Mouse (Mus musculus): ENCODE measurements around the gene Nr6a1.

Nr6a1 gene

DNA sequence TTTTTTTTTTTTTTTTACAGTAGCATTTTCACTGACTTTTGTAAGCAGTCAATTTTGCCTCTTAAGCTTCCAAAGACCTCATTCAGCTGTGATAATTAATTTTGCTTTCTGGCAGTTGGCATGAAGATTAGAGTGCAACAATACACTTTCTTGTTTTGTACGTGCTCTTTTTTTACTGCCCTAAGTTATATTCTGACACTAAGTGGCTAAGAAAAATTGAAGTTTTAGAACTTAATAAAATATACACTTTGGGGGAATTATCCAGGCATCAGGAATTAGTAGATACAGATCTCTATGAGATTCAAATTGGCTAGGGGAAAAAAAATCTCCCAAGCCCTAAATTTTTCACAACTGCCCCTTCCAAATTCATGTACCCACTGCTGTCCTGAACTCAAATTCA is 144.8 kb downstream of the Nr6a1 start:
- in situ Hi-C loops (cut with MboI), result no loop called here

DNA sequence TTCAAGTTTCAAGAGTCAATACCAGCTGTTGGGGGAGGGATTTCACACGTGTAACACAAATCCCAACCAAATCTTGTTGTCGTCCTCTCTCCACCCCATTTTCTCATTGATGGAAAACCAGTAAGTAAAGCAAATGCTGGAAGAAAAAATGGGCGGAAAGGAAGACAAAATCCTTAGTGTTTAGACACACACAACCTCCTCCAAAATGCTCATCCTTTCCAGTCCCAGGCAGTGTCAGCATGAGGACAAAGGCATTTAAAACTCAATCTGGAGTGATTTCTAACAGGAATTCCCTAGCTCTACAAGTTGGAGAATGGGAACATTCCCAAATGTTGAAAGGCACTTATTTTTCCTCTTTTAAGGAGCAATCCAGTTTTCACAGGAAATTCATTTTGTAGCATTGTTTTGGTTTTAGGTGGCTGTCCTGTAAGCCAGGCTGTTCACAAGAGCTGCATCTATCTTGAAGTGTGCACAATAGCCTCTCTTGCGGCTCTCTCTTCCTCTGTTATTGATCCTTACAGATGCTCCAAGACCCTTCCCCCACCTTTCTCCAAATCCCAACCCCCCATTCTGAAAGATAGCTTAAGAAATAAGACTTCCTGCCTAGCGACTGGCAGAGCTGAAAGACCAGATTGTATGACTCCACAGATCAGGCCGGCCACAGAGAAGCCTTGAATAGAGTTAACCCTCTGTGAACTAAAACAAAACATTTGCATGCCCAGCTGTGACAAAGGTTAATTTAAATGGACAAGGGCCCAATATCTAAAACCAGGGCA is 145.4 kb downstream of the Nr6a1 start:
- in situ Hi-C loops (cut with MboI), result no loop called here

DNA sequence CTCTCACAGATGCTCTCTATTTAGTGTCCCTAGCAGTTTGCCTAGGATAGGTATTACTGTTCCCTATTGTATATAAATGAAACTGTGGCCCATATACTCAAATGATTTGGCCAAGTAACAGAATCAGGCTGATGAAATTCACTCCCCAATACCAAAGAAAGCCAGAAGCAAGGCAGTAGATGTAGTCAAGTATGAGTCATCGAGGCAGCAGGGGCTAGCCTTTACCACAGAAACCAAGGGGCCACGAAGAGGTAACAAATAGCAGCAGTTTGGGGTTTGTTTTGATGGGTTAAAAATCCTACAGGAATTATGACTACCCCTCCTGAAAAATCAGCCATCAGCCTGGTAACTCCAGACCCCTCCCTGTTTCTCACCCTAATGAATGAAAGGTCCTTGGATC is 147.5 kb downstream of the Nr6a1 start:
- in situ Hi-C loops (cut with MboI), result no loop called here

DNA sequence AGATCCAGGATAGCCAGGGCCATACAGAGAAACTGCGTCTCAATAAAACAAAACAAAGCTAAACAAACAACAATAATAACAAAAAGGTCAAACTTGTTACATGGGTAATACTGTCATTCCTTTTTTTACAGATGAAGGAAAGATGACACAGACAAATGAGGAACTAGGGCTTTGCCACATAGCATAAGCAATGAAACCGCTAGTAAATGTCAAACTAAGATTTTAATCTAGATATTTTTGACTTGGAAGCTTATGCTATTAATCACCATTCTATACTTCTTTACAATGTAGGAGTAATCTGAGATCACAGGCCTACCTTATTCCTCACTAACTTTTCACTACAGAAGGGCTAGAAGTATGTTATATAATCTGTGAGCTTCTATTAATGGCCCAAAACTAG is 150.2 kb downstream of the Nr6a1 start:
- in situ Hi-C loops (cut with MboI), result no loop called here

DNA sequence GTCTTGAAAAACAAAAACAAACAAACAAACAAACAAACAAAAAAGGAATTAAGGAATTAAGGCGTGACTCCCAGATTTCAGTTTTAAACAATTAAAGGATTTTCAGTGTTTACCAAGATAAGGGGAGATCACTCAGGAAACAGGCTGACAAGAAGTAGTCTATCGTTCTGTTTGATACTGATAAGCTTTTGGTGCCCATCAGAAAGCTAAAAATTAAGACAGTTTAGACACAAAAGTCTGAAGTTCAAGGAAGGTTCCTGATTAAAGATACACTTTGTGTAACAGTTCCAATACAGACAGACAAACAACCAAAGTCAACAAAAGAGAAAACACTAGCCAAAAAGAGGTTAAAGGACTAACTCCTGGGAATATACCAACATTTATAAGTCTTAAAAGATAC is 152.6 kb downstream of the Nr6a1 start:
- in situ Hi-C loops (cut with MboI), result no loop called here

DNA sequence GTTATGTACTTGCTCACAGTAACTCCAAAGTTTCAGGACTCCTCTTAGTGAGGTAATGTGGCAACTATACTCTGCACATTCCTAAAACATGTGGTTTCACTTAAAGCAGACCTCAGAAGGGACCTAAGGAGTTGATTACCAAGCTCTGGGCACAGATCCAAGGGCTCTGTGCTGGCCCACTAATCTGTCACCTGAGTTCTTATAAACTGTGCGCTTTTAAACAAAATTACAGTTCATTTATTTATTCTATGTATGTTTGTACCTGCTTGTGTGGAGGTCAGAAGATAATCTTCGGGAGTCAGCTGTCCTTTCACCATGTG is 156.1 kb downstream of the Nr6a1 start:
- in situ Hi-C loops (cut with MboI), result no loop called here

DNA sequence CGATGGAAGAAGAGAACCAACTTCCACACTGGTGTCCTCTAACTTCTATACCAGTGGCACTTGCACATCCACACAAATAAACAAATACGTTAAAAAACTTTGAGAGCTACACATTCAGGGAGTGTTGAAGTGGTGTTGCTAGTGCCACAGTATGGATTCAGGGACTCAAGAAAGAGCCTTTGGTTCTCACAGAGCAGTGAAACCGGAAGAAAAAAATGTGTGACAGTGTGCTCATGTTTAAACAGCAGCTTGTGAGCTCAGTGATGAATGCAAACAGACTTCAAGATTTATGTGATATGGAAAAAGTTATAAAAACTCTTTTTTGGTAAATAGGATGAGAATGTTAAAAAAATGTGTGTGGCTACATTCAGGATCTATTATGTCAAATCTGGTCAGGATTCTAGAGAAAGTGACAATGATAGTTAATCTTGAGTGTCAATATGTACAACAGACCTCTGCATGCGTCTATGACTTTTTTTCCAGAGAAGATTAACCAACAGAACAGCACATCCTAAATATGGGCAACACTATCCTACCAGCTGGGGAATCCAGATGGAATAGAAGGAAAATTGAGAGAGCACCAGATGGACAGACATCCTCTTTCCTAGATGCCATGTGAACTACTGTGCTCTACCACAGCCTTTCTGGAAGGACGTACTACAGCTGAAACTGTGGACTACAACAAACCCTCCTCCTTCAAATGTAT is 156.6 kb downstream of the Nr6a1 start:
- in situ Hi-C loops (cut with MboI), result no loop called here

DNA sequence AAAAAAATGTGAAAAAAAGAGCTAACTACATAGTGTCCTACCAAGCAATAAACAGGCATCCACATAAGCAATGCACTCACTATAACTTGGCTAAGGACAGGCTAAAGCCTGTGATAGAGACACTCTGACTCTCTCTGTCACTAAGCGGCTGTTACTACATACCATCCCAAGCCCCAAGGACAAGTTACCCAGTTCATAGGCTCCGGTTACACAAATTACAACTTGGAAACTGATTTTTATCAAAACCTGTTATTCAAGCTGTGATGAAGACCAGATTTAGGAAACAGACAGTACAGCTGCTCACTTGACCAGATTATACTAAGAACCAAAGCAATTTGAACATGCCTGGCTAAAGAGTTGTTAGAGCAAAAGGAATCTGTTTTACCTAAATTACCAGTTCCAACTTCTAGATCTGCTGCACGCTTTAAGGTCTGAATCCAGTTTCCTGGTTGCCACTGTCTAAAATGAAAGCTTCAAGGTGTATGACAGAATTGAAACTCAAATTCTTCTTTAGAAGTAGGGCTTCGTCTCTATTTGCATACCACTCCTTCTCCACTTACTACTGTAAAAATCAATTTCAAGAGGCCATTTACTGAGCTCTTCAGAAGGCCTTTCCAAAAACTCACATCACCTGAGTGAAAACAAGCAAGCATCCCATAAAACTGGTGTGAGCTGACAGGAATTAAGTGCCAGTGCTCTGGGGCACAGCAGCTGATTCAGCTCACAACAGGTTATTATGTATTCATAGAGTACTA is 160.1 kb downstream of the Nr6a1 start:
- in situ Hi-C loops (cut with MboI), result no loop called here

DNA sequence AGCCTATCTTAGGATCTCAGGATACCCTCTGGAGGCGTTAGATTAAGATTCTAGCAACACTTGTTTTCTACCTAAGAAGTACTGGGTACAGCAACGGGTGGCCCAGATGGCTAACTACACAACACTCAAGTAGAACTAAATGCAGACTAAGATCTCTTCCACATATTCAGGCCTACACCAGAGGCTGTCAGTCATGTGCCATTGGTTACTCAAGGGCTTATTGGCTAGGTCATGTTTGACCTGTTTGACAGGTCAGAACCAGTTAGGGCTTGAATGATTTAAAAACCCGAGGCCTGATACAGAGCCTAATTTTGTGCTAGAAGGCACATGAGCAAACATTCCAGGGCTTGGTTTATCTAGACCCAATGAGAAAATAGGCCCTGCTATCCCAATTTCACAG is 187.6 kb downstream of the Nr6a1 start:
- in situ Hi-C loops (cut with MboI), result no loop called here

DNA sequence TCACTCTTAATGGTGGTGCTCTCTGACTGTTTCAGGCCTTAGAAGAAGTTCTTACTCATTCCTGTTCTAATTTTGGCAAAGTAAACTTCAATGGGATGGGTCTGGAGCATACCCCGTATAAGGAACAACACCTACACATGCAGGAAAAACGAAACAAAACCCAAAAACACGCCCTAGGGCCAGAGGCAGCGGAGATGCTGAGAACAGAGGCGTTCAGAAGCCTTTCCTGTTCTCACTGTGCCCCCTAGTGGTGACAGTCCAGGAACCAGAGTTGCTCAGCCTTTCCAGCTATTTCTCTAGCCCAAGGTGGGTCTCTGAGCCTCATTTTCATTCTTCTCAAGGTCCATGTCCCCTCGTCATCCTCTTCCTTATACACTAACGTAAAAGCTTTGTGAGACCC is 188.1 kb downstream of the Nr6a1 start:
- in situ Hi-C loops (cut with MboI), result no loop called here

DNA sequence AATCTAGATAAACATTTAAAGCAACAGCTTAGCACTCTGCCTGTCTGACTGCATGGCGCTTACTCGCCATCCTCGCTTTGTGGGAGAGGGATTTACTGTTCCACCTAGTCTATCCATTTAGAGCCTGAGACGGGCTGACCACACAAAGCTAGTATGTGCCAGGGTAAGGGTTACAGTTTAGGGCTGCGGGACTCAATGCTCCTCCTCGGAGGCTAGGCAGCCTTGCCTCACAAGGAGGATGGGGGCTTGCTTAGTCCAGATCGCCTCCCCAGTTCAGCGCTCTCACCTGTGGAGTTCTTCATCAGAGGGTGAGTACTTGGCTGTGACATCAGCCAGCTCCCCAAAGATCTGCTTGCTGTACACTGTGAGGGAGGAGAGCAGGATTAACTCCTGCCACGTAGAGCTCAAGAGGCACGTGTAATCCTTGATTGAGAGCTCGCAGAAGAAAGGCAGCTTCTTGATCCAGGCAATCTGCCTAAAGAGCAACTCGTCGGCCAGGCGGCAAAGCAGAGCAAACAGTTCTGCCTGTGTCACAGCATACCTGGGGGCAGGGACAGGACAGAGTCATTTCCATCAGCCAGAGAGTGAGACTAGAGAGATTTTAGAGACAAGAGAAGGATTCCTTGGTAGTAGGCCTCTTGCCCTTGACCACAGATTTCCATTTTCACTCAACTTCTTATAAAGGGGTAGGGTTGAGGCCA is 188.7 kb downstream of the Nr6a1 start:
- in situ Hi-C loops (cut with MboI), result no loop called here

DNA sequence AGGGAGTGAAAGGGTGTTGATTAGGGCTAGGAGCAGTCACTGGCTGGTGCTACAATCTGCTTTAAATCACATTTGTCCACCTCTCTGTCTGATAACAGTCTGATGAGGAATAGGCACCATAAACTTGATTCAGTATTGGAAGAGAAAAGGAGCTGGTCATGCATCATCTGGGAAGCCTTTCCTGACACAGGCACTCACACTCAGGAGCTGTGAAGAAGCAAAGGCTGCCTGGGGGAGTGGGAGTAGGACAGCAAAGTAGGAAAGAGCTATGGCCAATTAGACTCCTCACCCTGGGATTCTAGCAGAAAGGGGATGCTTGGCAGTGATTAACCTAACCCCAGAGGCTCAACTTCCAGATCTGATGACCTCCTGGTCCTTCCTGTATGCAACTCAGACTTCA is 191.7 kb downstream of the Nr6a1 start:
- in situ Hi-C loops (cut with MboI), result no loop called here

DNA sequence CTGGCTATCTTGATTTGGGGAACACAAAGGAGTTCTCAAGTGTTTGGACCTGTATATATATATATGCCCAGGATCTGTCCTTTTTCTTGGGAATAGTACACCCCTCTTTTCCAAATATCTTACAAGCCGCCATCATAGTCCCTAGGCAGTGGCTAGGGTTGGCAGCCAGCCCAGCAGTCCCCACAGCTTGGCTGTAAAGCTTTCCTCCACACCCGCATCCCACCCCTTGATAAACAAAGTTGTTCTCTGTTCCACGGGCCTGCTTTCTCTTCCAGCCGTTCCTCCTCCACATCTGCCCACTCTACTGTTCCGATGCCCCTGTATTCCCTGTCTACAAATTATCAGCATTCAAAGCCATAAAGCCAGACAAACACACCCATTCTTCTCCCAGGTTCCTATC is 192.8 kb downstream of the Nr6a1 start:
- in situ Hi-C loops (cut with MboI), result no loop called here

DNA sequence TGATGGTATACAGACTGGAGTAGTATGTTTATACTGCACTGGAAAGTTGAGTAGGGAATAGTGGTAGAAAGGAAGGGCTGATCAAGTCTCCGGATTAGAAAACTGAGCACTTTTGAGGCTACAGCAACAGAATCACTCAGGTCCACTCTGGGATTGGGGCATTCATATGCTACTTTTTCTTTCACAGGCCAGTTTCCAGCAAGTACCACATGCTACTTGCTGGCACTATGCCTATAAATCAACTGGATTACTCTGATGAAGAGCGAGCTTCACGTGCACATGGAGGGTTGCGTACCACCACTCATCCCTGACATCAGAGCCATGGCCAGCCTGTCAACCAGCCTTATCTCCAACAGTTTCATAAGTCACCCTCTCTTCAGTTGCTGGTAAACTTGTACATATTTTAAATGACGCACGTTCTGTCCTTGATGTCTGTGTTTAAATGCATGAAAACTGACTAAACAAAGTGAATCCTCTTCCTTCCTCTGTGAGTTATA is 197.1 kb downstream of the Nr6a1 start:
- in situ Hi-C loops (cut with MboI), result no loop called here

DNA sequence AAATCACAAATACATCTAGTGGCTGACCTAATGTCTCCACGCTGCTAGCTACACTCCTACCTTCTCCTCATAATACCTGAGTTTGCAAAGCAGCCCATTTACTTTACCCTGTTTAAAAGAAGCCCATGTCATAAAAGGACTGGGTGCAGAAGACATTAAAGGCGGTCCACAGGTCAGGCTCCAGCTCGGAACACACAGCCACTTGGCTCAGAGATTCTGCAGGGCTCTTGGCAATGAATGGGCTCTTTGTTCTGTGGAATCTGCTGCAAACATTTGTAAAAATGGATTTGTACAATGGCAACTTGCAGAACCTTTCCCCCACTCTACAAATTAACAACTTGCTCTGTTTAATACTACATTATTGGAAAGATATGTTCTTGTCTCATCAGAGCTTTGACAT is 202.1 kb downstream of the Nr6a1 start:
- in situ Hi-C loops (cut with MboI), result no loop called here

DNA sequence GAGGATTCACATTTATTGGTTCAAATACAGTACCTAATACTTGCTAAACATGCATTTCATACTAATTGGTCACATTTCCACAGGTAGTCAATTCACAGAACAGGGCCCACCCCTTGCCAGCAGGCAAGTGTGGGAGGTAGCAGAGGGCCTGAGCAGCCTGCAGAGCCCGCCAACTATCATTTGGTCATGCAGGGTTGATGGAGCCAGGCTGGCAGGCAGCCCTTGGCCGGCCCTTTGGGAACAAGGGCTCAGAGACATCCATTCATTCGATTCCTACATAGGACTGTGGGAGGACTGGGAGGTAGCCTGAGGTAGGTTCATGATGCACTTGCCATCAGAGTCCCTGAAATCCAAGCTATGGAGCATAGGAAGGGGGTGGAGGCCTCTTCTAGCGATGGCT is 204.1 kb downstream of the Nr6a1 start:
- in situ Hi-C loops (cut with MboI), result no loop called here

DNA sequence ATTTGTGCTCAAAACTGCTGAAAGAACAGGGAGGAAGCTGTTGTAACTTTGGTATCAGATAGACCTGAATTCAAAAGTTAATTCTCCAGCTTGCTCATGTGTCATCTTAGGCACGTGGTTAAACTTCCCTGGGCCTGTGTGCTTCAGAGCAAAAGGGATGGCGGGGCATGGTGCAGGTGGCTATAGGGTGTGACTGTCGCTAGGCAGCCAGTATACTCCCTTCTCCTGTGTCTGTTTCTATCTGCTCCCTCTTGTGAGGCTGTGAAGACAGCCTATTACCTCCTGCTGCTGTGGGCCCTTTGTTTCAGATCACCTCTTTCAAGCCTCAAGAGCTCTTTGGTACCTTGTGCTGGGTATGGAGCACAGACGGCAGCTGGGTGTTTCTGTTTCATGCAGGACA is 205.4 kb downstream of the Nr6a1 start:
- in situ Hi-C loops (cut with MboI), result no loop called here

DNA sequence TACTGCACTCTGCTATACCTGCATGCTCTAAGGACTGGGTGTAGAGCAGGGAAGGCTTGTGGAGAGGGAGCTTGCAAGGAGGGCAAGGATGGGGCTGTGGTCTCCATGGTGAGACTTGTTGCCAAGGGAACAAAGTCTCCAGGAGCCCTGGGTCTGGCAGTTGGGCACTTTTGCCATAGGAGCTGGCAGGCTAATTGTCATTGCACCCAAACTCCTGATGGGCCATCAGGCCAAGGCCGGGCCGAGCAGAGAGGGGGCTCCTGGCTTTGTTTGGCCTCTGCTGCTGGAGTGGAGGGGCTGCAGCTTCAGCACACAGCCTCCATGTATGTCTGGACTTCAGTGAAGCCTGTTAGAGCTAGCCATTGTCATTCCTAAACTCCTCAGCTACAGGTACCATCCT is 206.8 kb downstream of the Nr6a1 start:
- in situ Hi-C loops (cut with MboI), result no loop called here

DNA sequence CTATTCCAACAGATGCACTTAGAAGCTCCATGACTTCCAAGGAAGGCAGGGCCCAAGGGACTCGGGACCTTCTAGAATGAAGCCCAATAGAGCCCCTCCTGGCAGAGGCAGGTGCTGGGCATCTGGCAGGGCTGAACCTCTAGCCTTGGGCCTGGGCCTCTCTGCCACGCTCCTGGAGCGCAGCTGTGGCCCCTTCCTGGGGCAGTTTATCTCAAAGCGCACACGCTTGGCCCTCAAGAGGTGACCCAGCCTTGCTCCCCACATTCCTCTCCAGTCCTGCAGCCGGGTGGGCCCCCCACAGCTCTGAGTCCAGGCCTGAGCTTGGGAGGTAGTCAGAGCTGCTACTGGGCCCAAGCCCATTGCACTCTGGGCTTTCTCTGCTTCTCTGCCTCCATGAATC is 208.1 kb downstream of the Nr6a1 start:
- in situ Hi-C loops (cut with MboI), result no loop called here

DNA sequence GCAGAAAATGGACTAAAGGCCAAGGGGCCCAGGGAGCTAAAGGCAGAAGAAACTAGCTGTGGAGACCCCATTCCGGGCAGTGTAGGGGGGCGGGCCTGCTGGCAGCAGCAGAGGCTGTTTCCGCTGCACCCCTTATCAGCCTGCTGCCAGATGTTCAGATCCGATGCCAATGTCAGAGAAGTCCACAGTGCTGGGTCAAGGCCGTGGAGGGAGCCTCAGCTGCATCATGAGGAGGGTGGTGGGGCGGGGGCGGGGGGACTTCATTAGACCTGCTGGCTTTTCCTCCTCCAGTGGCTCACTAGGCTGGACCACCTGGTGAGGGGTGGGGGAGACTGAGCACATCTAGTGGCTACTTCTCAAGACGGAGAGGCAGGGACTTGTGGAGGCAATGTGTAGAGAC is 208.8 kb downstream of the Nr6a1 start:
- in situ Hi-C loops (cut with MboI), result no loop called here

DNA sequence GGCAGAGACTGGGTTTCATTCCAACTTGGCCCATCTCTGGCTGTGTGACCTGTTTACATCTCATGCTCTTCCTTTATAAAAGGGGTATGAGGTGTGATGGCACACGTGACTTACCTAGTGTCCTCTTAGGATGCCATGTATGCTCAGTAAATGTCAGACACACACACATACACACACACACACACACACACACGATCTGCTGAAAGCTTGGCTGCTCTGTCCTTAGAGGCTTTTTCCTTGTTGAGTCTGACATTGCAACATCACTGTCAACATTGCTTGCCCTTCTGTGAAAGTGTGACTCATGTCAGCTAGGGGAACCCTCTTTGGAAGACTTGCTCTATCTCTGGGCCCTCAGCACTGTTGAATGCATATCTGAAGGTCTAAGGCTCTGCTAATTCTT is 210.1 kb downstream of the Nr6a1 start:
- in situ Hi-C loops (cut with MboI), result no loop called here

DNA sequence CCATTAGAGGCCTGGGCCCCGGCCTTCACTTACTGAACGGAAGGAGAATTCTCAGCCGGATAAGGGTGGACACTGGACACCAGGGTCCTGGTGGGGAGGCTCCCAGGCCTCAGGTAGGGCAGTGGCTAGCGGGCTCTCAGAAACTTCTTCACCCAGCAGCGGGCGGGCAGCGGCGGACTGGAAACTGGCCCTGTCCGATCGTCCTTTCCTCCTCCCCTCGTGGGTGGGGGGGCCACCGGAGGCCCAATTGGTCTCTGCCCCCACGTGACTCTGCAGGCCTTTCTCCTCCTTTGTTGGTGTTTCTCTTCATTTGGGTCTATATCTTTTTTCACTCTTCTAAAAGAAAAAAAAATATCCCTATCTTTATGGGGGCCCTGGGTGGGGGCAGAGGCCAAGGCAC is 213.2 kb downstream of the Nr6a1 start, which contains the start of gene Nr5a1:
Nr5a1 (minus strand) TSS at position 219 of the 400 bp plus-strand sequence.
- in situ Hi-C loops (cut with MboI), result no loop called here

Data from mature B cell (primary cell).